Mouse (Mus musculus) CH12.LX (cell line): ENCODE results near the gene Olfr222. TPM values are rescaled to one million over a fixed set of nuclear protein-coding genes. Genes with fewer than 3 reads are reported as not detected.

Source experiments
- DNase-seq: peaks from one replicate; pipeline ENCODE4 v3.0.0-alpha.2; 2013; ENCODE audit errors: extremely low read depth
- H3K27ac ChIP-seq: 2 replicates; pipeline ENCODE4 v1.5.1; 2012; ENCODE audit warnings: low read depth, mild to moderate bottlenecking, control low read depth, moderate library complexity; ENCODE audit not compliant: insufficient read depth
- H3K27me3 ChIP-seq: replicated peaks from 2 replicates; pipeline ENCODE3; 2012; ENCODE audit warnings: inconsistent platforms
- H3K36me3 ChIP-seq, 2 experiments: replicated peaks in 1 of 2; 2 replicates each; pipeline versions ENCODE3 to v1.6.1; 2012; ENCODE audit warnings: inconsistent platforms in 1 of 2, low read length in 1 of 2, mild to moderate bottlenecking in 1 of 2, mixed read lengths in 1 of 2, moderate library complexity in 1 of 2; ENCODE audit not compliant: control insufficient read depth in 1 of 2, insufficient read depth in 1 of 2
- H3K4me1 ChIP-seq, 2 experiments: 2 replicates each; pipeline ENCODE4 v1.6.1; 2012; ENCODE audit warnings: inconsistent platforms in 1 of 2, moderate library complexity in 1 of 2; ENCODE audit not compliant: insufficient read depth in 2 of 2, control insufficient read depth in 1 of 2
- H3K4me2 ChIP-seq: 2 replicates; pipeline ENCODE4 v1.6.1; 2012; ENCODE audit warnings: low read depth, mild to moderate bottlenecking, control low read depth; ENCODE audit not compliant: poor library complexity, insufficient read depth, severe bottlenecking
- H3K4me3 ChIP-seq, 3 experiments: fragments of 150-350 bp in 1 of 3; sonication (generic) in 1 of 3; replicated peaks in 1 of 3; 2 replicates each; pipeline versions ENCODE3 to v1.5.1; 2011 to 2012; ENCODE audit warnings: low read depth in 2 of 3, low read length in 2 of 3, mild to moderate bottlenecking in 2 of 3, moderate library complexity in 2 of 3, control low read depth in 1 of 3, improper control_type of control experiment in 1 of 3, inconsistent platforms in 1 of 3, mixed read lengths in 1 of 3; ENCODE audit not compliant: poor library complexity in 1 of 3
- H3K79me2 ChIP-seq: replicated peaks from 2 replicates; pipeline ENCODE4 v1.6.1; 2012; ENCODE audit warnings: mild to moderate bottlenecking, moderate library complexity; ENCODE audit not compliant: control insufficient read depth, poor library complexity, insufficient read depth, severe bottlenecking; ENCODE audit errors: extremely low read depth
- H3K9ac ChIP-seq: 2 replicates; pipeline ENCODE4 v1.6.1; 2012; ENCODE audit warnings: low read depth, mild to moderate bottlenecking, control low read depth, moderate library complexity; ENCODE audit not compliant: insufficient read depth
- H3K9me3 ChIP-seq: replicated peaks from 2 replicates; pipeline ENCODE3; 2012; ENCODE audit warnings: low read length, inconsistent platforms, mixed read lengths
- CTCF ChIP-seq, 2 experiments: IDR thresholded peaks in 1 of 2; conservative IDR thresholded peaks in 1 of 2; 2 replicates each; pipeline ENCODE4 v1.5.1; 2011 to 2012; ENCODE audit warnings: low read depth in 2 of 2, low read length in 2 of 2, improper control_type of control experiment in 1 of 2, inconsistent platforms in 1 of 2, mild to moderate bottlenecking in 1 of 2, moderate library complexity in 1 of 2
- ETS1 ChIP-seq: conservative IDR thresholded peaks from 2 replicates; pipeline ENCODE4 v1.6.1; 2012; ENCODE audit warnings: low read depth, mild to moderate bottlenecking, inconsistent platforms, low read length, improper control_type of control experiment, moderate library complexity
- dilution Hi-C: fragments of 300-500 bp; cut with MboI; formaldehyde crosslinking; loops from 2 replicates; pipeline ENCODE4 v1.14.3; 2020; ENCODE audit warnings: low sequenced_read_pairs; ENCODE audit not compliant: extremely low pct_unique_long_range_greater_than_20kb, extremely low pct_ligation_motif_present
- in situ Hi-C: fragments of 300-500 bp; cut with MboI; formaldehyde crosslinking; loops from 3 replicates; pipeline ENCODE4 v1.14.3; 2019; ENCODE audit warnings: low sequenced_read_pairs, low pct_ligation_motif_present, low pct_unique_long_range_greater_than_20kb, mixed read lengths
- polyA plus RNA-seq: library from polyadenylated mRNA; unstranded; fragments of >175 nt; gene quantifications from 2 replicates; pipeline ENCODE4 v1.2.1, GENCODE M21; 2012; ENCODE audit warnings: low read depth; ENCODE audit not compliant: insufficient read length
- total RNA-seq, 2 experiments: library from RNA; depleted of rRNA; stranded (reverse); fragments of 300-350 nt in 1 of 2; fragments of >200 nt in 1 of 2; gene quantifications; 2 replicates each; pipeline ENCODE4 v1.2.3; 2012 to 2014

The Olfr222 gene
- total and polyA plus RNA-seq, 3 experiments = not detected

DNA sequence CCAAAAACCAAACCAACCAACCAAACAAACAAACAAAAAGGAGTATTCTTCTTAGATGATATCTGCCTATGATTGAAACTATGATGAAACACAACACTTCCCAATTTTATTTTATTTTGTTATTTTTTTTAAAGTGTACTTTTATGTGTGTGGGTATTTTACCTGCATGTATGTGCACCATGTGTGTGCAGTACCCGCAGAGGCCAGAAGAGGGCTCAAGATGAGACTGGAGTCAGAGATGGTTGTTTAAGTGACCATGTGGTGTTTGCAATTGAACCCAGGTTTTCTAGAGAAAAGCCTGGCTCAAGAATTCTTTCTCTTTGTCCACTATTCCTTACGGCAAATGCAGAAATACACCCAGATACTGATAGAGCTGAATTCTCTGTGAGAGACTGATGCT, 51.9 kb downstream of the Olfr222 start:
- no peak overlapping the region for H3K4me3 ChIP-seq
- H3K36me3 ChIP-seq = no peaks in the 10 kb centered on the region
- TF ChIP-seq ETS1 (no peak), CTCF (conservative IDR thresholded peaks at IDR 0.05 in 1 of 2, IDR thresholded peaks at IDR 0.05 in 1 of 2; ENCODE audit: low read depth in 2 of 2, low read length in 2 of 2) (peak in 1 of 2 experiments; percentile 19; a peak in 2 of 4 replicates)
- no peak for DNase-seq
- dilution Hi-C loops = no loop called here
- no peak overlapping the region for H3K9ac ChIP-seq
- peaks cover 4% of the 10 kb centered on the region for H3K9me3 ChIP-seq
- peaks cover 4% of the 10 kb centered on the region for H3K27me3 ChIP-seq
- H3K4me2 ChIP-seq = no peak overlapping the region
- no peak overlapping the region for H3K27ac ChIP-seq
- in situ Hi-C loops = loop anchor here (10.0 kb wide), 1 partner anchor 231 kb away; no protein-coding TSS in a partner anchor
- no peaks in the 10 kb centered on the region for H3K79me2 ChIP-seq
- peaks cover 0 to 24% of the 10 kb centered on the region in 2 experiments; a peak in 2 of 4 replicates for H3K4me1 ChIP-seq

Other genes starting within 250 kb of the Olfr222 start
- gene Prss38, start 200.6 kb downstream of the Olfr222 start, total RNA-seq (2012; rRNA removed) = not detected in 2 replicates
- gene Prss38, start 200.6 kb downstream of the Olfr222 start, total RNA-seq (2014; rRNA removed) = not detected in 2 replicates
- not detected in 2 replicates for gene Prss38, start 200.6 kb downstream of the Olfr222 start, polyA plus RNA-seq
- 10.2 and 14.0 TPM in 2 replicates for gene Jmjd4, start 126.2 kb downstream of the Olfr222 start, total RNA-seq (2012; rRNA removed)
- gene Jmjd4, start 126.2 kb downstream of the Olfr222 start, total RNA-seq (2014; rRNA removed) = 9.5 and 9.6 TPM in 2 replicates
- gene Jmjd4, start 126.2 kb downstream of the Olfr222 start, polyA plus RNA-seq = 14.3 and 15.7 TPM in 2 replicates
- gene Snap47, start 125.0 kb downstream of the Olfr222 start, total RNA-seq (2012; rRNA removed) = 81.8 and 101 TPM in 2 replicates
- 101 and 102 TPM in 2 replicates for gene Snap47, start 125.0 kb downstream of the Olfr222 start, total RNA-seq (2014; rRNA removed)
- gene Snap47, start 125.0 kb downstream of the Olfr222 start, polyA plus RNA-seq = 93.9 and 95.9 TPM in 2 replicates
- gene Zfp867, start 103.8 kb downstream of the Olfr222 start, total RNA-seq (2012; rRNA removed) = 4.1 and 4.9 TPM in 2 replicates
- gene Zfp867, start 103.8 kb downstream of the Olfr222 start, total RNA-seq (2014; rRNA removed) = 7.1 and 7.2 TPM in 2 replicates
- 4.6 and 5.6 TPM in 2 replicates for gene Zfp867, start 103.8 kb downstream of the Olfr222 start, polyA plus RNA-seq
- gene Zkscan17, start 49.5 kb downstream of the Olfr222 start, total RNA-seq (2012; rRNA removed) = 30.6 and 49.9 TPM in 2 replicates
- gene Zkscan17, start 49.5 kb downstream of the Olfr222 start, total RNA-seq (2014; rRNA removed) = 8.9 and 9.8 TPM in 2 replicates
- 31.5 and 36.8 TPM in 2 replicates for gene Zkscan17, start 49.5 kb downstream of the Olfr222 start, polyA plus RNA-seq
- 0.04 TPM in 1 of 2 replicates, not detected in the other for gene Nlrp3, start 34.7 kb downstream of the Olfr222 start, total RNA-seq (2012; rRNA removed)
- gene Nlrp3, start 34.7 kb downstream of the Olfr222 start, total RNA-seq (2014; rRNA removed) = not detected in 2 replicates
- gene Nlrp3, start 34.7 kb downstream of the Olfr222 start, polyA plus RNA-seq = not detected in 2 replicates
- not detected in 2 replicates for gene Olfr223, start 17.1 kb upstream of the Olfr222 start, total RNA-seq (2012; rRNA removed)
- not detected in 2 replicates for gene Olfr223, start 17.1 kb upstream of the Olfr222 start, total RNA-seq (2014; rRNA removed)
- not detected in 2 replicates for gene Olfr223, start 17.1 kb upstream of the Olfr222 start, polyA plus RNA-seq
- 59.5 and 71.6 TPM in 2 replicates for gene Mprip, start 85.1 kb upstream of the Olfr222 start, total RNA-seq (2012; rRNA removed)
- gene Mprip, start 85.1 kb upstream of the Olfr222 start, total RNA-seq (2014; rRNA removed) = 45.6 and 50.6 TPM in 2 replicates
- 52.8 and 56.4 TPM in 2 replicates for gene Mprip, start 85.1 kb upstream of the Olfr222 start, polyA plus RNA-seq
- gene Pld6, start 211.4 kb upstream of the Olfr222 start, total RNA-seq (2012; rRNA removed) = not detected in 2 replicates
- gene Pld6, start 211.4 kb upstream of the Olfr222 start, total RNA-seq (2014; rRNA removed) = not detected in 2 replicates
- not detected in 2 replicates for gene Pld6, start 211.4 kb upstream of the Olfr222 start, polyA plus RNA-seq
- gene Flcn, start 233.8 kb upstream of the Olfr222 start, total RNA-seq (2012; rRNA removed) = 36.1 and 37.2 TPM in 2 replicates
- 28.7 and 31.7 TPM in 2 replicates for gene Flcn, start 233.8 kb upstream of the Olfr222 start, total RNA-seq (2014; rRNA removed)
- 31.1 and 35.1 TPM in 2 replicates for gene Flcn, start 233.8 kb upstream of the Olfr222 start, polyA plus RNA-seq